Mouse (Mus musculus) cortical plate, adult 2 months (tissue): ENCODE results near the gene Cyp2c39.

ENCODE experiments used
- CTCF ChIP-seq: fragments of 200-500 bp; IDR thresholded peaks from 2 replicates; pipeline ENCODE4 v1.5.1; 2011; ENCODE audit warnings: mild to moderate bottlenecking, control low read depth, low read length; ENCODE audit not compliant: insufficient read depth; ENCODE audit errors: extremely low read depth
- POLR2A ChIP-seq: fragments of 200-500 bp; IDR thresholded peaks from 2 replicates; pipeline ENCODE4 v1.6.1; 2011; ENCODE audit warnings: mild to moderate bottlenecking, low read length, control low read depth; ENCODE audit not compliant: insufficient read depth; ENCODE audit errors: extremely low read depth

GRCm38 (mm10) chr19:39462941-39463340, 47.7 kb upstream of the Cyp2c39 start, which contains the start of gene Cyp2c38:
- no peak for TF ChIP-seq POLR2A
- TF ChIP-seq CTCF, result no peak
